In genomic region chr5:117134889-117135456, GRCm38 (mm10) we compare ENCODE assay signal across 9 mouse cellular contexts. TPM values are rescaled to one million over a fixed set of nuclear protein-coding genes. Genes with fewer than 3 reads are reported as not detected.
DNase-seq lines count a peak whose midpoint lies in the region; ATAC-seq and TF ChIP-seq lines count a peak whose summit lies in the region.
"Had no signal": no experiment of that assay in that cellular context is flagged by ENCODE, and none has a peak within 500 bp of the region (broad histone marks: within the 10 kb centered on the region; RNA-seq: fewer than 3 reads in every experiment).

No protein-coding gene starts in this region.

- peak overlapping the region; percentile 5; the same call in 1 of the 2 replicates for H3K9ac ChIP-seq in kidney, embryonic 16.5 days (replicated peaks; ENCODE audit: low read length)
- H3K9ac ChIP-seq in MEL (ENCODE audit: control insufficient read depth, low read depth, low read length, poor library complexity, severe bottlenecking) = peak overlapping the region; percentile 96
- H3K9ac ChIP-seq in liver, embryonic 13.5 days = peak overlapping the region; percentile 87
- no peak overlapping the region for H3K9ac ChIP-seq in forebrain, embryonic 14.5 days (ENCODE audit: low read length)
- H3K9ac ChIP-seq: forebrain, embryonic 13.5 days had no signal

- no peaks in the 10 kb centered on the region for H3K27me3 ChIP-seq in kidney, embryonic 16.5 days (ENCODE audit: insufficient read depth, low read length)
- H3K27me3 ChIP-seq in MEL (ENCODE audit: control insufficient read depth in 1 of 2, insufficient read depth in 2 of 2, low read length in 2 of 2) = no peaks in the 10 kb centered on the region
- H3K27me3 ChIP-seq in liver, embryonic 13.5 days = no peaks in the 10 kb centered on the region
- no peaks in the 10 kb centered on the region for H3K27me3 ChIP-seq in forebrain, embryonic 14.5 days (replicated peaks; ENCODE audit: control insufficient read depth, insufficient read depth, low read length)
- H3K27me3 ChIP-seq: forebrain, embryonic 13.5 days had no signal

- peaks cover 50% of the 10 kb centered on the region for H3K79me2 ChIP-seq in MEL (ENCODE audit: control insufficient read depth, insufficient read depth, low read length, poor library complexity)

- H3K4me2 ChIP-seq in kidney, embryonic 16.5 days (replicated peaks; ENCODE audit: low read depth, low read length) = peak overlapping the region; percentile 31
- peak overlapping the region; percentile 92 for H3K4me2 ChIP-seq in liver, embryonic 13.5 days
- H3K4me2 ChIP-seq in forebrain, embryonic 14.5 days (ENCODE audit: low read length) = no peak overlapping the region
- H3K4me2 ChIP-seq: forebrain, embryonic 13.5 days had no signal

- ATAC-seq in kidney, embryonic 16.5 days (ENCODE audit: low FRiP score, low TSS enrichment) = 0 out of 2 replicates have a peak, but pooled peaks have one; percentile 17
- no peak for ATAC-seq in liver, embryonic 13.5 days (ENCODE audit: low read depth)
- ATAC-seq in forebrain, embryonic 14.5 days = no peak
- ATAC-seq: forebrain, embryonic 13.5 days had no signal

- TF ChIP-seq POLR2A in MEL (IDR thresholded peaks at IDR 0.05; ENCODE audit: control insufficient read depth in 1 of 2, insufficient read depth in 1 of 2, low read depth in 1 of 2, low read length in 2 of 2, poor library complexity in 1 of 2) = no peak

- no peaks in the 10 kb centered on the region for H3K9me3 ChIP-seq in kidney, embryonic 16.5 days (ENCODE audit: low read length)
- H3K9me3 ChIP-seq in MEL (replicated peaks; ENCODE audit: insufficient read depth, low read length) = no peaks in the 10 kb centered on the region
- no peaks in the 10 kb centered on the region for H3K9me3 ChIP-seq in liver, embryonic 13.5 days (replicated peaks)
- H3K9me3 ChIP-seq in forebrain, embryonic 14.5 days (replicated peaks; ENCODE audit: control insufficient read depth, low read length) = no peaks in the 10 kb centered on the region
- H3K9me3 ChIP-seq: forebrain, embryonic 13.5 days had no signal

- 23% methylated on average over 3 of the region's 3 CpGs for WGBS in kidney, embryonic 16.5 days
- 14% methylated on average over 3 of the region's 3 CpGs for WGBS in liver, embryonic 13.5 days (ENCODE audit: insufficient replicate concordance)
- WGBS in forebrain, embryonic 14.5 days = 76% methylated on average over 3 of the region's 3 CpGs

- no peak for TF ChIP-seq RAD21 in MEL (IDR thresholded peaks at IDR 0.05; ENCODE audit: low read depth, low read length)

- no peak for TF ChIP-seq CTCF in MEL (IDR thresholded peaks at IDR 0.05 in 2 of 3, conservative IDR thresholded peaks at IDR 0.05 in 1 of 3; ENCODE audit: control insufficient read depth in 1 of 3, insufficient read depth in 1 of 3, low read depth in 2 of 3, low read length in 3 of 3, poor library complexity in 1 of 3, severe bottlenecking in 1 of 3)

- peak overlapping the region; percentile 66 for H3K27ac ChIP-seq in kidney, embryonic 16.5 days (ENCODE audit: low read length)
- H3K27ac ChIP-seq in MEL (ENCODE audit: control insufficient read depth, low read depth, low read length) = peak overlapping the region; percentile 100
- peak overlapping the region; percentile 6; the same call in 1 of the 2 replicates for H3K27ac ChIP-seq in brown adipose tissue, adult 24 weeks (replicated peaks; ENCODE audit: low read depth, low read length)
- H3K27ac ChIP-seq in liver, embryonic 13.5 days = peak overlapping the region; percentile 99
- H3K27ac ChIP-seq in forebrain, embryonic 14.5 days (ENCODE audit: low read depth, low read length) = no peak overlapping the region
- H3K27ac ChIP-seq: forebrain, embryonic 13.5 days had no signal

- DNase-seq in kidney, postnatal 36 days = no peak
- DNase-seq in MEL (ENCODE audit: low read depth, low spot score) = no peak
- DNase-seq in liver, embryonic 13.5 days = no peak
- DNase-seq in cerebellum, adult 11-12 months = no peak
- no peak for DNase-seq in forebrain, embryonic 14.5 days (ENCODE audit: low spot score)
- DNase-seq: cerebellum, adult 2 months had no signal

- TF ChIP-seq EP300 in MEL (IDR thresholded peaks at IDR 0.05; ENCODE audit: low read depth in 1 of 2, low read length in 2 of 2) = no peak

- no peak overlapping the region for H3K4me3 ChIP-seq in kidney, embryonic 16.5 days (ENCODE audit: low read length)
- peak overlapping the region; percentile 76 to 91 for H3K4me3 ChIP-seq in MEL (ENCODE audit: control insufficient read depth in 1 of 2, insufficient read depth in 1 of 2, low read depth in 2 of 2, low read length in 2 of 2)
- H3K4me3 ChIP-seq in brown adipose tissue, adult 24 weeks (ENCODE audit: insufficient read depth, low read depth, low read length) = no peak overlapping the region
- peak overlapping the region; percentile 70 for H3K4me3 ChIP-seq in liver, embryonic 13.5 days (replicated peaks)
- H3K4me3 ChIP-seq in forebrain, embryonic 14.5 days (ENCODE audit: low read depth, low read length) = no peak overlapping the region
- H3K4me3 ChIP-seq: forebrain, embryonic 13.5 days had no signal

- H3K36me3 ChIP-seq in kidney, embryonic 16.5 days (ENCODE audit: insufficient read depth, low read length) = no peaks in the 10 kb centered on the region
- peaks cover 0 to 32% of the 10 kb centered on the region in 2 experiments; a peak in 2 of 4 replicates for H3K36me3 ChIP-seq in MEL (ENCODE audit: control insufficient read depth in 1 of 2, insufficient read depth in 2 of 2, low read length in 2 of 2)
- H3K36me3 ChIP-seq in liver, embryonic 13.5 days = no peaks in the 10 kb centered on the region; the same call in 1 of the 2 replicates
- H3K36me3 ChIP-seq in forebrain, embryonic 14.5 days (ENCODE audit: control insufficient read depth, insufficient read depth, low read length) = no peaks in the 10 kb centered on the region

- H3K4me1 ChIP-seq in kidney, embryonic 16.5 days (ENCODE audit: insufficient read depth, low read length) = peaks cover 45% of the 10 kb centered on the region
- peaks cover 13 to 38% of the 10 kb centered on the region in 2 experiments for H3K4me1 ChIP-seq in MEL (ENCODE audit: control insufficient read depth in 1 of 2, insufficient read depth in 2 of 2, low read length in 2 of 2)
- H3K4me1 ChIP-seq in brown adipose tissue, adult 24 weeks (ENCODE audit: control insufficient read depth, insufficient read depth, insufficient read length, low read length) = peaks cover 8% of the 10 kb centered on the region
- peaks cover 91% of the 10 kb centered on the region for H3K4me1 ChIP-seq in liver, embryonic 13.5 days (replicated peaks)
- H3K4me1 ChIP-seq in forebrain, embryonic 14.5 days (ENCODE audit: control insufficient read depth, insufficient read depth, low read length) = no peaks in the 10 kb centered on the region

TF ChIP-seq in MEL, 35 proteins besides CTCF, POLR2A, EP300 and RAD21:
- TF ChIP-seq ZC3H11A (IDR thresholded peaks at IDR 0.05; ENCODE audit: low read depth, low read length) (no peak), USF1 (IDR thresholded peaks at IDR 0.05; ENCODE audit: low read depth, low read length) (no peak), MAZ (IDR thresholded peaks at IDR 0.05; ENCODE audit: low read depth, low read length) (no peak; the same call in 1 of the 2 replicates), ZNF384 (IDR thresholded peaks at IDR 0.05; ENCODE audit: low read depth, low read length) (0 out of 2 replicates have a peak, but pooled peaks have one; percentile 15), E2F4 (IDR thresholded peaks at IDR 0.05; ENCODE audit: borderline replicate concordance, low read depth, low read length) (no peak), ZKSCAN1 (IDR thresholded peaks at IDR 0.05; ENCODE audit: low read depth, low read length) (no peak), MXI1 (IDR thresholded peaks at IDR 0.05; ENCODE audit: low read depth, low read length) (no peak; the same call in 1 of the 2 replicates), ELF1 (IDR thresholded peaks at IDR 0.05; ENCODE audit: low read depth, low read length) (no peak), CHD1 (IDR thresholded peaks at IDR 0.05; ENCODE audit: low read depth, low read length) (0 out of 2 replicates have a peak, but pooled peaks have one; percentile 1), MEF2A (IDR thresholded peaks at IDR 0.05; ENCODE audit: extremely low read depth, insufficient replicate concordance, low read depth, low read length, poor library complexity, severe bottlenecking) (no peak)

RNA-seq across cellular contexts. Expression of gene Taok3, which starts 15.0 kb away (rescaled TPM):
- 18.8 and 20.1 TPM in 2 replicates for polyA plus RNA-seq in kidney, embryonic 16.5 days (2015; fragmentation: Nextera tagmentation; extraction: Ambion mirVana)
- total RNA-seq in MEL (2012; rRNA removed) = 32.1 and 33.7 TPM in 2 replicates
- polyA plus RNA-seq in MEL (2012; ENCODE audit: insufficient read depth in 1 of 2, insufficient read length in 2 of 2, low read depth in 1 of 2, low replicate concordance in 2 of 2, missing spikeins in 1 of 2) = 10 to 100 TPM in 1 of 2 experiments, not detected in 1; 79.2 TPM
- polyA plus RNA-seq in brown adipose tissue, adult 24 weeks (2012; ENCODE audit: insufficient read depth, insufficient read length, missing spikeins) = 5.6 and 6.3 TPM in 2 replicates
- polyA plus RNA-seq in liver, embryonic 13.5 days (2015; fragmentation: Nextera tagmentation; extraction: Ambion mirVana) = 49.3 and 56.2 TPM in 2 replicates
- 32.1 and 48.7 TPM in 2 replicates for polyA plus RNA-seq in forebrain, embryonic 14.5 days (2014; fragmentation: Nextera tagmentation; extraction: Ambion mirVana)

RNA-seq across cellular contexts. Expression of gene Suds3, which starts 19.1 kb away (rescaled TPM):
- 68.9 and 73.7 TPM in 2 replicates for polyA plus RNA-seq in kidney, embryonic 16.5 days (2015; fragmentation: Nextera tagmentation; extraction: Ambion mirVana)
- 64.6 and 67.8 TPM in 2 replicates for total RNA-seq in MEL (2012; rRNA removed)
- 100 to 1,000 TPM in 1 of 2 experiments, not detected in 1; 102 TPM for polyA plus RNA-seq in MEL (2012; ENCODE audit: insufficient read depth in 1 of 2, insufficient read length in 2 of 2, low read depth in 1 of 2, low replicate concordance in 2 of 2, missing spikeins in 1 of 2)
- polyA plus RNA-seq in brown adipose tissue, adult 24 weeks (2012; ENCODE audit: insufficient read depth, insufficient read length, missing spikeins) = 87.1 and 89.6 TPM in 2 replicates
- 38.1 and 43.2 TPM in 2 replicates for polyA plus RNA-seq in liver, embryonic 13.5 days (2015; fragmentation: Nextera tagmentation; extraction: Ambion mirVana)
- polyA plus RNA-seq in forebrain, embryonic 14.5 days (2014; fragmentation: Nextera tagmentation; extraction: Ambion mirVana) = 49.5 and 55.5 TPM in 2 replicates

Comparison
In these comparisons a context has a peak if more than half of its experiments do, and no peak if none do; other contexts are left out.
1. H3K4me3 ChIP-seq: peak in MEL (2 of 2) and liver, embryonic 13.5 days (single experiment); none in kidney, embryonic 16.5 days (single experiment), brown adipose tissue, adult 24 weeks (single experiment) and forebrain, embryonic 14.5 days (single experiment).